Mouse (Mus musculus) left cerebral cortex, adult 2 months (tissue): Measurements from ENCODE around the gene Chd8. TPM values are rescaled to one million over a fixed set of nuclear protein-coding genes. Genes with fewer than 3 reads are reported as not detected.
A peak's percentile ranks its signal among the peaks of the same experiment; 100 is the strongest.
"Not testable (repeated sequence)": the region's sequence is repeated elsewhere in the genome, so short reads cannot be mapped to it uniquely, and the experiment has no call there.

Experiments used
- DNase-seq, 2 experiments: peaks; one replicate each; pipeline ENCODE4 v3.0.0; 2021 to 2022; ENCODE audit warnings: low spot score in 2 of 2, mixed read lengths in 1 of 2; ENCODE audit errors: extremely low spot score in 1 of 2
- H3K27ac ChIP-seq: fragments of 200-600 bp; 2 replicates; pipeline ENCODE4 v1.8.1; 2022
- H3K4me3 ChIP-seq: fragments of 200-600 bp; 2 replicates; pipeline ENCODE4 v1.8.1; 2022
- CTCF ChIP-seq: fragments of 200-600 bp; IDR thresholded peaks from 2 replicates; pipeline ENCODE4 v1.8.1; 2022; ENCODE audit warnings: antibody characterized with exemption, mild to moderate bottlenecking, moderate library complexity
- intact Hi-C: fragments of 180-260 bp; cut with DNase I; formaldehyde crosslinking; loops from one replicate; pipeline ENCODE4 v1.15.1; 2025
- long read RNA-seq, 2 experiments: library from polyadenylated mRNA; stranded (forward); transcript quantifications; one replicate each; pipeline ENCODE4 v2.0.0; 2021; ENCODE audit warnings: borderline mapping rate in 2 of 2
- total RNA-seq, 2 experiments: library from RNA; stranded (reverse); gene quantifications; 2 replicates each; pipeline ENCODE4 v1.2.3; 2021

Gene Chd8
- 100 to 1,000 TPM; 115 to 122 TPM for total RNA-seq
- long read RNA-seq, experiment 1, full-length matches to known transcripts, result 2 of 10 reads
- long read RNA-seq, experiment 1, partial matches to known transcripts, result 2 of 10 reads
- long read RNA-seq, experiment 1, other reads (novel, unspliced or antisense), result 6 of 10 reads
- long read RNA-seq, experiment 2, partial matches to known transcripts, result 0 of 1 reads
- long read RNA-seq, experiment 2, other reads (novel, unspliced or antisense), result 0 of 1 reads

DNA sequence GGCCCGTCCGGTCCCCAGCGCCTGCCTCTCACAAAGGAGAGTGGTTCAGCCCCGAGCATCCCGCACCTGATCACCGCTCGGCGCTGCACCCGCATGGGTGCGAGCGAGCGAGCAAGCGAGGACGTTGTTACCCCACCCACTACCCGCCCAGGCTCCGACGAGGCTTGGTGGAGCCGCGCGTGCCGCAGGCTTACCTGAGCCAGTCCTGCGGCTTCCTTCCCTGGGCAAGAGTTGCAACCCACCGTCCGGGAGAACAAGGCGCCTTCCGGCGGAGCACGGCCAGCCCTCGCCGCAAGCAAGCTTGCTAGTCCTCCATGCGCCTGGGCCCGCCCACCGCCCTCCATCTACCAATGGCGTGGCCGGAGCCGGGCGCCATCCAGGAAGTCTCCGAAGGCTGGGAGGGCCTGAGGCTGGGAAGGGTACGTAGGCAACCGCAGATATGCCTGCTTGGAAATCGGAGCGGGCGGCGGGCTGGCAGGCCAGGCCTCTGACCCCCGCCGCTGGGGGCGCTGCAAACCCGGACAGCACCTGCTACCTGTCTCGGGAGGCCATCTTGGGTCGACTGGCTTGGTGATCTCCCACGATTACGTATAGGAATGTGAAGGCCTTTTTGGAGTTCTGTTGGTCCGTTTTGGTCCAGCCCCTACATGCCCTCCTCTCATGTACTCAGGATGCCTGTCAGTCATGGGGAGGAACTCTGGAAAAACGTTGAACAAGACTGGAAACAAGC, at the start of gene Chd8:
TSS of gene Chd8 (minus strand) at position 297 of the 730 bp plus-strand sequence.
- peak; percentile 87 for TF ChIP-seq CTCF
- Histone ChIP-seq H3K4me3 (peak within 1 kb of the TSS; percentile 67), H3K27ac (peak within 1 kb of the TSS; percentile 94)
- DNase-seq, result peak; percentile 98
- intact Hi-C loops, result loop anchor here (1.0 kb wide), 2 partner anchors 13 to 22 kb away; partner anchors contain the start of genes Rab2b and Tox4

DNA sequence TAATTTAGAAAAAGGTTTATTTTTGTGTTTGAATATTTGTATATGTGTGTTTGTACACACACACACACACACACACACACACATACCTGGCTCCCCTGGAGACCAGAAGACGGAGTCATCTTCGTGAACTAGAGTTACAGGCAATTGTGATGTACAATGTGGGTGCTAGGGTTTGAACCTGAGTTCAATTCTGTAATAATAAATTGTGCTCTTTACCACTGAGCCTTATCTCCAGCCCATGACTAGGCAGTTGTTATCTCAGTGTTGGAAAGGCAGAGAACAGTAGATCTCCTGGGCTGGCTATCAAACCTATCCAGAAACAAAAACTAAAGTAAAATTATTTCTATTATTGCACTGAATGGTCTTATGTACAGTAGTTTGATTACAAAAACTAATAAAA, 48.5 kb upstream of the Chd8 start:
- H3K4me3 ChIP-seq, result no peak overlapping the region
- no peak for TF ChIP-seq CTCF
- no peak for DNase-seq
- intact Hi-C loops, result loop anchor here (10.0 kb wide), 2 partner anchors 201 to 421 kb away; partner anchors contain the start of genes Hnrnpc and Mettl17
- H3K27ac ChIP-seq, result no peak overlapping the region

DNA sequence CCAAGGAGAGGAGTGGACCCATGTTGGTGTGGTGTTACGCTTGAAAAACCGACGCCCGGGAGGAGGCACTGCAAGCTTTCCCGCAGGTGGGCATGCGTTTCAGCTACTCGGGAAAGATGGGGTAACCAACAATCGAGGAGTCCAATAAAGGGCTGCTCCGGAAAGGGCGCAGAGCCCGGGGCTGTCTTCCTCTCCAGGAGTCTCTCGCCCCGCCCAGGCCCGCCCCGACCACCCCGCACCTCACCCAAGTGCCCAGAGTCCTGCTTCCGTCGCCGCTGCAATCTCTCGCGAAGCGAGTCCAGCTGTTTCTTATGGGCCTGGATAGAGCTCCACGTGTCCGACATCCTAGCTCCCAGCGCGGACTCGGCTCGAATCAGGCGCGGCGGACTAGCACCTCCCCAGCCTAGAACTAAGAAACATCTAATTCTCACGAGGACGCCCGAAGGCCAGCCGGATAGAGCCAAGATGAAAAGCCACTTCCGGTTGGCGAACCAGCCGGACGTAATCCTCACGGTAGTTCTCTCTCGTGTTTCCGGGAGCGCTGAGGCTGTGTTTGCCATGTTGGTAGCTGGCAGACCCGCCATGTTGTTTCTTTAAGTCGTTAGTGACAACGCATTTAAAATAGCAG, 47.2 kb upstream of the Chd8 start, which contains the start of gene Mettl3:
TSS of gene Mettl3 (minus strand) at position 485 of the 628 bp plus-strand sequence.
- Histone ChIP-seq H3K27ac (peak within 1 kb of the TSS; percentile 77), H3K4me3 (peak within 1 kb of the TSS; percentile 76)
- peak; percentile 87 to 88 for DNase-seq
- TF ChIP-seq CTCF, result no peak; the same call in 1 of the 2 replicates
- intact Hi-C loops, result loop anchor here (1.0 to 10.0 kb wide), 4 partner anchors 25 to 420 kb away; partner anchors contain the start of genes Hnrnpc, Mettl17, Rab2b and Tox4

DNA sequence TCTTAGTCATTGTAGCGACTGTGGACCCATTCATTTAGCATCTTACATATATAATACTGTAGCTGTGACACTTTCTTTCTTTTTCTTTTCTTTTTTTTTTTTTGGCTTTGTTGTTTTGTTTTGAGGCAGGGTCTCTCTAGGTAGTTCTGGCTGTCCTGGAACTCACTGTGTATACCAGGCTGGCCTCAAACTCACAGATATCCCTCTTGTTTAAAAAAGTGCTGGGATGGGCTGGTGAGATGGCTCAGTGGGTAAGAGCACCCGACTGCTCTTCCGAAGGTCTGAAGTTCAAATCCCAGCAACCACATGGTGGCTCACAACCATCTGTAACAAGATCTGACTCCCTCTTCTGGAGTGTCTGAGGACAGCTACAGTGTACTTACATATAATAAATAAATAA, 45.9 kb upstream of the Chd8 start:
- intact Hi-C loops, result loop anchor here (10.0 kb wide), 2 partner anchors 199 to 419 kb away; partner anchors contain the start of genes Hnrnpc and Mettl17
- peak overlapping the region; percentile 76; the same call in 1 of the 2 replicates for H3K4me3 ChIP-seq

DNA sequence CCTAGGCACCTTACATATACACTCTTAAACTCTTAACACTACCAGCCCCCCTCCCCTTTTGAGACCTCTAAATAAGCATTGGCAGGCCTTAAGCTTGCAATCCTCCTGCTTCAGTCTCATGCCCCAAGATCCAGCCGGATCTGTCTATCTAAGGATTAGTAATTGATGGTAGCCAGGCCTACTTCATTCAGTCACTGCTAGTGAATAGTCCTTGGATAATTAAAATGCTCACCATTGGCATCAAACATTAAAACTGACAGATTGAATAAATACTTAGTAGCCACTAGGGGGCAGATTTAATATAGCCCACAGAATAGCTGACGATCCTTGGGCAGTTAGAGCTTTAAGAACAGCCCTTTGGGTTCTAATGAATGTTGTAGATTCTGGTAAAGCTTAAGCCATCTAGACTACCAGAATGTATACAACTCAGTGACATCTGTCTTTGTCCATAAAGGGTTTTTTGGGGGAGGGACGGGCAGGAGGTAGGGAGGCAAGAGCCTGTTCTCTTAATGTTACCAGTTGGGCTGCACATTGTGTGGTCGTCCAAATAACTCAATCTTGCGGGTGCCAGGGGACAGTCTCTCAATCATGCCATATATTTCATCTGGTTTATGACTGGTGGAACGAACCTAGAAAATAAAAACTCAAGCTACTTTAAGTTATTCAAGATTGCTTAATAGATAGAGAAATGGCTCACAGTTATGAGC, 38.1 kb upstream of the Chd8 start:
- no peak overlapping the region for H3K27ac ChIP-seq
- H3K4me3 ChIP-seq, result no peak overlapping the region
- DNase-seq, result no peak
- intact Hi-C loops, result loop anchor here (1.0 kb wide), 1 partner anchor 43 kb away; no protein-coding TSS in a partner anchor
- TF ChIP-seq CTCF, result peak; percentile 74

More for the DNA sequence above, 45.9 kb upstream of the Chd8 start:
- not testable (repeated sequence) for H3K27ac ChIP-seq, DNase-seq

DNA sequence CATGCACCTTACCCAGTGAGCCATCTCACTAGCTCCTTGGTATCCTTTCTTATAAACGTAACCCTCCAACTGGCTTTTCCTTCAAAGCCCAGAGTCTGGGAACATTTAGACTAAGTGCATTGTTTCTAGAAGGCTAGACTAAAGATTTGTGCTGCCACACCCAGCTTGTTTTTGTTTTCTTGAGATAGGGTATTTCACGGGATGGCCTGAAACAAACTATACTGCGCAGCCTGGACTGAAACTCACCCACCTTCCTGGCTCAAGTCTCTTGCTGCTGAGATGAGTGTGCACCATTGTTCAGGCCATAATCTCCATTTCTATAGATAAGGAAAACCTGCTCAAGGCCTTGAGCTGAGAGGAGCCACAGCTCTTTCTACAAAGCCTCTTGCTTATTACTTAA, 26.6 kb upstream of the Chd8 start:
- DNase-seq, result no peak
- Histone ChIP-seq H3K4me3 (no peak overlapping the region), H3K27ac (no peak overlapping the region)
- no peak for TF ChIP-seq CTCF
- intact Hi-C loops, result no loop called here

DNA sequence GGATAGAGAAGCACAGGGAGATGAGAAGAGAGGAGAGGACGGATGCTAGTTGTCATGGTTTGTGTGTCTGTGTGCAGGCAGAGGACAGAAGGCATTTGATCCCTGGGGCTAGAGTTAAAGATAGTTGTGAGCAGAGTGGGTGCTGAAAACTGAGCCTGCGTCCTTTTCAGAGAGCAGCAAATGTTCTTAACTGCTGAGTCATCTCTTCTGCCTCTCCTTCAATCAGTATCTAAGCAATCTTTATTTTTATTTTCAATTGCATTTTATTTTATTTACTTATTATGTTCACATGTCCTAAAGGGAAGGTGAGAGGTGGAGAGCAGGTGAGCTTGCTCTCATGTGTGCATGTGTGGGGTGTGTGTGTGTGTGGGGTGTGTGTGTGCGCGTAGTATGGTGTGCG, 26.0 kb upstream of the Chd8 start:
- DNase-seq, result no peak
- Histone ChIP-seq H3K4me3 (no peak overlapping the region), H3K27ac (no peak overlapping the region)
- no peak for TF ChIP-seq CTCF
- intact Hi-C loops, result no loop called here

DNA sequence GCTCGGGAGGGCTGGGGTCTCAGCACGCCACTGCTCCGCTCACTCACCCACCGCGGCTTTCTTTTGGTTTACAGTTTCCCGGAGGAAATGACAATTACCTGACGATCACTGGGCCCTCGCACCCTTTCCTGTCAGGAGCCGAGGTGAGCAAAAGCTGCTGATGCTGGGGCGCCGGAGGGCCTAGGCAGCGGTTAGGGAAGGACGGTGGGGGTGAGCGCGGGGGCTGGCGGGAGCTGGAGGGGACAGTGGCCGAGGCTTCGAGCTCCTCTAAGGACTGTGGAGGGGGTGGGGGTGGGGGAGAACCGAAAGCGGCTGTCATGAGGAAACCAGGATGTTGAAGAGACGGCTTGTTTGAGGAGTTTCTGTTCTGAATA, 22.2 kb upstream of the Chd8 start:
- intact Hi-C loops, result loop anchor here (1.0 to 5.0 kb wide), 3 partner anchors 22 to 82 kb away; partner anchors contain the start of genes Chd8, Mettl3 and Supt16
- no peak for TF ChIP-seq CTCF

DNA sequence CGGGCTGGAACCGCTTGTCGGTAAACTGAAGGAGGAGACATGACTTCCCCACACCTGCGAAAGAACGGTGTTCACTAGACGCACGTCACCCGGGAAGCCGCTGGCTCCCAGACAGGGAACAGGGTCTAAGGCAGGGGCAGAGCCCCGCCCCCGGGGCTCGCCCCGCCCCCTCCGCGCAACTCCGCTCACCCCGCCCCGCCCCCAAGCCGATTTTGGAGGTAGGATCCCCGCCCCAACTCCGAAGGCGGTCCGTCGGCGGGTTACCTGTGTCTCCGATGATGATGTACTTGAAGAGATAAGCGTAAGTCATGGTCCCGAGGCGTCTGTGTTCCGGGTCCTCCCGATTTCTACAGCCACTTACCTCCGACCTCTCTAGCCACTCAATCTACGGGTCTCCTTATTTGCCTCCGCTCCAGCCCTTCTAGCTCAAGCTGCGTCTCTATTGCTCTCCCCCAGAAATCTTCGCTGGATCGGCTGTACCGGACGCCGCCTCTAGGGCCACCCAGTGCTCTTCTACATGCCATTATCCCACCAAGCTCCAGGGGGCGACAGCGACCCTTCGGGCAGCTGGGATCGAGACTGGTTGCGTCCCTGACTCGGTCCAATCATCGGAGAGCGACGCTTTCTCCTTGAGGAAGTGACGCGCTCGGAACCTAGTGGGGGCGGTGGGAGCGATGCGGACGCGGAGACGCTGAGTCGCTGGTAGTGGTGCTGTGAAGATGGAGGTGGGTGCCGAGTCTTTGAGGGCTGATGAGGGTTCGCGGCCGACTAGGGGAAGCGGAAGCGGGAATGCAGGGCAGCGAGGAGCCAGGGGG, 21.6 kb upstream of the Chd8 start, which contains the start of the genes Tox4 and Rab2b:
TSS of gene Tox4 (plus strand) at position 215 of the 815 bp plus-strand sequence.
TSS of gene Rab2b (minus strand) at position 614 of the 815 bp plus-strand sequence.
- peak; percentile 99 to 100 for DNase-seq
- Histone ChIP-seq H3K27ac (peak within 1 kb of the TSS; percentile 91), H3K4me3 (peak within 1 kb of the TSS; percentile 92)
- intact Hi-C loops, result loop anchor here (1.0 to 5.0 kb wide), 3 partner anchors 22 to 82 kb away; partner anchors contain the start of genes Chd8, Mettl3 and Supt16
- TF ChIP-seq CTCF, result peak; percentile 99

More for the DNA sequence above, 22.2 kb upstream of the Chd8 start:
- H3K4me3 ChIP-seq, result peak overlapping the region; percentile 92
- peak overlapping the region; percentile 91 for H3K27ac ChIP-seq
- no peak for DNase-seq

DNA sequence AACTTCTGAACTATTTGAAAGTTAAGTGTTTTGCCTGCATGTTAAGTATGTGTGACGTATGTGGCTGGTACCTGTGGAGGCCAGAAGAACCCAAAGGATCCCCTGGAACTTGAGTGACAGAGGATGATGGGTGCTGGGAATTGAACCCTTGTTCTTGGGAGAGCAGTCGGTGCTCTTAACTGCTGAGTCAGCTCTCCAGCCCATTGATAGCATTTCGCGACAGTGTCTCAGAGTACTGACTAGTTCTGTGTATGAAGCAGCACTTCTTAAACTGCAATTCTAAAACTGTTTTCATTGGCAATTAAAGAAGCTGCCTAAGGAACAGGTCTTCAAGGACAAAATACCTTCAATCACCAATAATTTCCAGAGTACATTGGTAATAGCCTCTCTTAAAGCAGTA, 19.6 kb upstream of the Chd8 start:
- no peak for TF ChIP-seq CTCF
- Histone ChIP-seq H3K4me3 (no peak overlapping the region), H3K27ac (no peak overlapping the region)
- no peak for DNase-seq
- intact Hi-C loops, result loop anchor here (5.0 kb wide), 1 partner anchor 80 kb away; the partner anchor contains the start of gene Supt16
